Mouse (Mus musculus) hindbrain, embryonic 11.5 days (tissue): ENCODE data around the gene Mrtfb. TPM values are rescaled to one million over a fixed set of nuclear protein-coding genes. Genes with fewer than 3 reads are reported as not detected.

ENCODE experiments used
- ATAC-seq: fragments of 200-750 bp; cut with Nextera tagmentation; 2 replicates; pipeline ENCODE4 v1.8.0; 2017; ENCODE audit warnings: mild to moderate bottlenecking, moderate TSS enrichment, moderate library complexity; ENCODE audit not compliant: low FRiP score
- DNase-seq: peaks from one replicate; pipeline ENCODE4 v3.0.0-alpha.2; 2015; ENCODE audit warnings: low spot score
- H3K27ac ChIP-seq: fragments of 300-500 bp; sonication (generic); 2 replicates; pipeline ENCODE4 v1.5.1; 2014; ENCODE audit warnings: mild to moderate bottlenecking, low read depth, low read length
- H3K27me3 ChIP-seq: fragments of 300-500 bp; sonication (generic); 2 replicates; pipeline ENCODE4 v1.6.1; 2014; ENCODE audit warnings: mild to moderate bottlenecking, low read length, moderate library complexity, mixed read lengths; ENCODE audit not compliant: control insufficient read depth, insufficient read depth
- H3K36me3 ChIP-seq: fragments of 300-500 bp; sonication (generic); 2 replicates; pipeline ENCODE4 v1.6.1; 2014; ENCODE audit warnings: mild to moderate bottlenecking, low read length, moderate library complexity, mixed read lengths; ENCODE audit not compliant: control insufficient read depth, insufficient read depth
- H3K4me1 ChIP-seq: fragments of 300-500 bp; sonication (generic); replicated peaks from 2 replicates; pipeline ENCODE4 v1.6.1; 2014; ENCODE audit warnings: low read length, mixed read lengths; ENCODE audit not compliant: control insufficient read depth, insufficient read depth
- H3K4me2 ChIP-seq: fragments of 300-500 bp; sonication (generic); replicated peaks from 2 replicates; pipeline ENCODE4 v1.6.1; 2014; ENCODE audit warnings: mild to moderate bottlenecking, low read depth, low read length
- H3K4me3 ChIP-seq: fragments of 300-500 bp; sonication (generic); 2 replicates; pipeline ENCODE4 v1.5.1; 2014; ENCODE audit warnings: low read depth, low read length
- H3K9ac ChIP-seq: fragments of 300-500 bp; sonication (generic); 2 replicates; pipeline ENCODE4 v1.6.1; 2014; ENCODE audit warnings: low read depth, low read length
- H3K9me3 ChIP-seq: fragments of 300-500 bp; sonication (generic); 2 replicates; pipeline ENCODE4 v1.6.1; 2016; ENCODE audit warnings: low read length; ENCODE audit not compliant: control insufficient read depth
- WGBS: fragments of 180-500 bp; shearing (Covaris S2); extraction: QIAGEN DNeasy Blood & Tissue Kit; methylation state at CpG from one replicate; pipeline ENCODE4 v1.1.7; 2014; 5-methylcytosine and 5-hydroxymethylcytosine counted together
- polyA plus RNA-seq: library from polyadenylated mRNA; unstranded; fragments of >200 nt; fragmentation: Nextera tagmentation; extraction: Ambion mirVana; gene quantifications from 2 replicates; pipeline ENCODE4 v1.2.1, GENCODE M21; 2014

Gene Mrtfb
- polyA plus RNA-seq, 1 experiment from 2014 or later = 24.1 TPM

- H3K27ac ChIP-seq = no peak overlapping the region
- no peaks in the 10 kb centered on the region for H3K4me1 ChIP-seq
- H3K36me3 ChIP-seq = no peaks in the 10 kb centered on the region
- no peak overlapping the region for H3K4me2 ChIP-seq
- no peak overlapping the region for H3K9ac ChIP-seq
- DNase-seq (no peak), ATAC-seq (no peak)
- WGBS = 84% methylated on average over 8 of the region's 8 CpGs
- H3K27me3 ChIP-seq = no peaks in the 10 kb centered on the region
- no peak overlapping the region for H3K4me3 ChIP-seq
- no peaks in the 10 kb centered on the region for H3K9me3 ChIP-seq
Measured at GRCm38 (mm10) chr16:13423587-13424355, 167.5 kb downstream of the Mrtfb start.

- Histone ChIP-seq H3K27me3 (no peaks in the 10 kb centered on the region), H3K4me3 (no peak overlapping the region), H3K4me1 (no peaks in the 10 kb centered on the region), H3K4me2 (no peak overlapping the region), H3K9ac (no peak overlapping the region), H3K36me3 (no peaks in the 10 kb centered on the region), H3K27ac (no peak overlapping the region), H3K9me3 (no peaks in the 10 kb centered on the region)
- ATAC-seq (no peak), DNase-seq (no peak)
- WGBS = 94% methylated on average over 6 of the region's 6 CpGs
Measured at GRCm38 (mm10) chr16:13425804-13426203, 169.5 kb downstream of the Mrtfb start.

DNA sequence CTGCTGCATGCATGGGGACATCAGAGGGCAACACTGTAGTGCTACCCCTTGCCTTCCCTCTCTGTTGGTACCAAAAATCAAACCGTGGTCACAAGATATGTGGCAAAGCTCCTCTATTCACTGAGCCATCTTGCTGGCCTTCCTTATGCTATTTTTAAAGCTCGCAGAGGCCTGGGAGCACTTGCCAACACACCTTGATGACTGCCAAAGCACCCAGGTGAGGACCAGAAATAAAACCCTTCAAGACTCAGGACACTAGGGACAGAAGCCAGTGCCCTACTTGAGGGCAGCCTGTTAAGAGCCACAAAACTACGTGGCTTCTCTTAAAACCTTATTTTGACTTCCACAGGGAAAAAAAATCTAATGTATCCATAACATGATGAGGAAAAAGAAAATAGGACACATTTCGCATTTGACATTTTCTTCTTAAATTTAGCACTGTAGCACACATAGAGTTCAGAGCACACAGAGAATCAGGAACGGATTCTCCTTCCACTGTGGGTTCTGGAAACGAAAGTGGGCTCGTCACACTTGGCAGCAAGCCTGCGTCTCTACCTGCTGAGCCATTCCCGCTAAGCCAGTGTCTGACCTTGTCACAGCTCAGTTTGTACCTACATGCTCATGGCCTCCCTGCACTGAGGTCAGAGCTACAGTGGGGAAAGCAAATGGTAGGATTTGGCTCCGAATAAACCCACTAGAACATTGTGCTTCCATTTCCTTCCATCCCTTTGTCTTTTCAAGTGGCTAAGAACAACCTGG is 170.7 kb downstream of the Mrtfb start:
- no peaks in the 10 kb centered on the region for H3K9me3 ChIP-seq
- DNase-seq (no peak), ATAC-seq (no peak)
- no peaks in the 10 kb centered on the region for H3K4me1 ChIP-seq
- no peak overlapping the region for H3K4me3 ChIP-seq
- 88% methylated on average over 10 of the region's 10 CpGs for WGBS
- no peak overlapping the region for H3K27ac ChIP-seq
- no peaks in the 10 kb centered on the region for H3K36me3 ChIP-seq
- no peak overlapping the region for H3K4me2 ChIP-seq
- H3K27me3 ChIP-seq = no peaks in the 10 kb centered on the region
- no peak overlapping the region for H3K9ac ChIP-seq

DNA sequence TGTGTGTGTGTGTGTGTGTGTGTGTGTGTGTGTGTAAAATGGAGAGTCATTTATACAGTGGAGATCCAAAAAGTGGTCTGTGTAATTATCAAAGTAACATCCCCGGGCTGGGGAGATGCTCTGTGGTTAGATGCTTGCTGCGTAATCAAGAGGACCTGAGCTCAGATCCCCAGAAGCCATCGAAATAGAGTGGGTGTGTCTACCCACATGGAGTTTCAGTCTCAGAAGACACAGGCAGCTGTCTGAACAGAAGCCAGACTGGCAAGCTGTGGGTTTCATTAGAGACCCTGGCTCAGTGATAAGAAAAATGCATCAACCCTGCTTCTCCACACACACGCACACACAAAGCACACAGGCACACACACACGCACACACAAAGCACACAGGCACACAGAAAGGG is 171.8 kb downstream of the Mrtfb start:
- no peaks in the 10 kb centered on the region for H3K4me1 ChIP-seq
- H3K27ac ChIP-seq = no peak overlapping the region
- H3K27me3 ChIP-seq = no peaks in the 10 kb centered on the region
- no peak for DNase-seq
- no peaks in the 10 kb centered on the region for H3K9me3 ChIP-seq
- no peak for ATAC-seq
- no peaks in the 10 kb centered on the region for H3K36me3 ChIP-seq
- no peak overlapping the region for H3K4me3 ChIP-seq
- H3K9ac ChIP-seq = no peak overlapping the region
- no peak overlapping the region for H3K4me2 ChIP-seq
- 84% methylated on average over 5 of the region's 5 CpGs for WGBS

DNA sequence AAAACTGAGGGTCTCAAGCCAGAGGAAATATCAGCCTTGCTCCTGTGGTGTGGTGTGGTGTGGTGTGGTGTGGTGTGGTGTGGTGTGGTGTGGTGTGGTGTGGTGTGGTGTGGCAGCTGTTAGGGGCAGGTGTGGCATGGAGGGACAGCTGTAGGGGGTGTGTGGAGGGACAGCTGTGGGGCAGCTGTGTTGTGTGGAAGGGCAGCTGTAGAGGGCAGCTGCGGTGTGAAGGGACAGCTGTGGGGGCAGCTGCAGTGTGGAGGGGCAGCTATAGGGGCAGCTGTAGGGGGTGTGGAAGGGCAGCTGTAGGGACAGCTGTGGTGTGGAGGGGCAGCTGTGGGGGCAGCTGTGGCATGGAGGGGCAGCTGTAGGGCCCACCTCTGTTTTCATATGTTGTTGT is 172.5 kb downstream of the Mrtfb start:
- Histone ChIP-seq H3K27me3 (no peaks in the 10 kb centered on the region), H3K36me3 (no peaks in the 10 kb centered on the region), H3K27ac (no peak overlapping the region), H3K4me2 (no peak overlapping the region), H3K9me3 (no peaks in the 10 kb centered on the region), H3K4me1 (no peaks in the 10 kb centered on the region), H3K4me3 (no peak overlapping the region), H3K9ac (no peak overlapping the region)
- WGBS = 100% methylated on average over 1 of the region's 1 CpGs
- ATAC-seq (no peak), DNase-seq (no peak)

DNA sequence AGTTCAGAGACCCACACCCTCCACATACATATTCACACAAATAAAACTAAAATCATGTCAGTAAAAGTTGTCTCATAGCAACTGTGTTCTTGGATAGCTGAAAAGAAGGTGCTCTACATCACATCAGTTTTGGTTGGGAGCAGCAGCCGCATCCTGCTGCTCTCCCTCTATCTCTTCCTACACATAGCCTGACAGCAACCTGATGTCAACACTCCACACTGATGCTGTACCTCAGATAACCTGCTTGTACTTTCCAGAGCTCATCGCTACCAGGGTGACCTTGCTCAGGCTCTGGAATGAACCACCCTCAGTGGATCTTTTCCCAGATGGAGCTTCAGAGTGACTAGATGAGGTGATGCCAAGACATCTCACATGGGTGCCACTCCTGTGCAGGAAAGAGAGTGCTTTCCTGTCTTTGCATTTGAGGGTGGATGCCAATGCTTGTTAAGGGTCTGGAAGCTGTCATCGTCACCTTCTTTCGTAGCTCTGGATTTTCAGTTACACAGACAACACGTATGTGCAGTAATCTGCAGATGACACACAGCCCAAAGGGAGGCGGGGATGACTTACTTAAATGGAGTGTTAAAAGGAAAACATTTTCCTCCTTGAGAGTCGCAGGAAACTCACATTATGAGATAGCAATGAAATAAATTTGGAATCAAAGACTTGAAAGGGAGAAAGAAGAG is 173.8 kb downstream of the Mrtfb start:
- ATAC-seq = no peak
- H3K4me3 ChIP-seq = no peak overlapping the region
- no peak overlapping the region for H3K9ac ChIP-seq
- no peaks in the 10 kb centered on the region for H3K9me3 ChIP-seq
- no peaks in the 10 kb centered on the region for H3K4me1 ChIP-seq
- H3K36me3 ChIP-seq = no peaks in the 10 kb centered on the region
- no peak for DNase-seq
- no peak overlapping the region for H3K4me2 ChIP-seq
- 90% methylated on average over 7 of the region's 7 CpGs for WGBS
- H3K27ac ChIP-seq = no peak overlapping the region
- H3K27me3 ChIP-seq = no peaks in the 10 kb centered on the region

DNA sequence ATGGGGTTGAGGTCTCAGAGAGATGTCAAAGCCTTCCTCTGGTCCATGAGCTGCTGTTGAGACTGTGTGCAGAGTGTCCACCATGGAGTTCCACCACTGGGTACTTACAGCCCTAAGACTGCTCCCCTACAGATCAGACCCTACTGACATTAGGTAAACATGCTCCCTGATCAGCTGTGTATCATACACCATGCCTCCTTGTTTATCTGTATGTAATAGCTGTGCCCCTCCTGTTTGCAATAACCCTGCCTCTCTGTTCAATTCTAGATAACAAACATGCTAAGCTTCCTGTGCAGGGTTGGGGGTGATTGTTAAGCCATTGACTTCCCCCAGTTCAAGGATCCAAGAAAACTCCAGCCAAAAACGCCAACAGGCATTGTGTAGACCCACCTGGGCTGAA is 174.7 kb downstream of the Mrtfb start:
- no peaks in the 10 kb centered on the region for H3K27me3 ChIP-seq
- H3K9ac ChIP-seq = no peak overlapping the region
- H3K27ac ChIP-seq = no peak overlapping the region
- H3K36me3 ChIP-seq = no peaks in the 10 kb centered on the region
- H3K4me3 ChIP-seq = no peak overlapping the region
- 89% methylated on average over 1 of the region's 1 CpGs for WGBS
- H3K4me1 ChIP-seq = no peaks in the 10 kb centered on the region
- ATAC-seq (no peak), DNase-seq (no peak)
- no peak overlapping the region for H3K4me2 ChIP-seq
- H3K9me3 ChIP-seq = no peaks in the 10 kb centered on the region

GRCm38 (mm10) chr16:13435627-13436026 is 179.3 kb downstream of the Mrtfb start:
- ATAC-seq = no peak
- Histone ChIP-seq H3K9me3 (no peaks in the 10 kb centered on the region), H3K9ac (no peak overlapping the region), H3K4me1 (no peaks in the 10 kb centered on the region), H3K27me3 (no peaks in the 10 kb centered on the region), H3K36me3 (no peaks in the 10 kb centered on the region), H3K4me3 (no peak overlapping the region), H3K4me2 (no peak overlapping the region), H3K27ac (no peak overlapping the region)
- no peak for DNase-seq
- WGBS = 73% methylated on average over 2 of the region's 2 CpGs
